Mouse (Mus musculus): ENCODE data around the gene Slc18b1.

GRCm38 (mm10) chr10:23780539-23781275, 16.1 kb upstream of the Slc18b1 start:
- no peak for TF ChIP-seq CTCF (IDR thresholded peaks at IDR 0.05; ENCODE audit: low read depth, low read length)
- TF ChIP-seq GATA1 (IDR thresholded peaks at IDR 0.05; ENCODE audit: borderline replicate concordance, low read length), result no peak

Data from G1E (cell line).